Mouse (Mus musculus) embryo, embryonic 10 days (tissue): ENCODE data around the gene Znhit6.

ENCODE experiments used
- DNase-seq: peaks from one replicate; pipeline ENCODE4 v3.0.0-alpha.2; 2015; ENCODE audit warnings: low spot score

Znhit6 gene

DNA sequence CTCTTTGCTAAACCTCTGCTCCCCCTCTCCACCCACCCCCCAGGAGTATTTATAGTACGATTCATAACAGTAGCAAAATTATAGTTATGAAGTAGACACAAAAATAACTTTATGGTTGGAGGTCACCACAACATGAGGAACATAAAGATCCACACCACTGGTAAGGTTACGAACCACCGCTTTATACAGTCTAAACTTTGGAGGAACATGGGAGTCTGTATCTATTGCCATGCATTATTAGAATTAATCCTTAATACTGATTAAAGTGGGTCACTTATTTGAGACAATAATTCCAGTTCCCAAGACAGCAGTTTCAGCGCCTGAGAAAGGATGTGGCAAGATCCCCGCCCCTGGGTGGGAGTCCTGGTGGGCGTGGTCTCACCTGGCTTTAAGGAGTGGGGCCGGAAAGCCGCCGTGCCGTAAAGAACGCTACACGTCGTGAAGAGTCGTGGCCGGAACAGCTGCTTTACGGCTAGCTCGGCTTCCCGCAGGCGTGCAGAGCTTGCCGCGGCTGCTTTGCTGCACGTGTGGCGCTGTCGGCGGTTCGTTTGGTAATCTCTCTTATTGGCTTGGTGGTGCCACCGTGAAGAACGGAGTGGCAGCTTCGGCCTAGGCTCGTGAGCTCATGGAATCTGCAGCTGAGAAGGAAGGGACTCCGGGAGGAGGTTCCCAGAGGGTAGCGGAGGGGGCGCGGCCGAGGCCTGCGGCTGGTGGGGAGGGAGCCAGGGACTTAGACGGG lies at the start of gene Znhit6:
Znhit6 (plus strand) TSS at position 463 of the 739 bp plus-strand sequence.
- DNase-seq: peak; percentile 98

DNA sequence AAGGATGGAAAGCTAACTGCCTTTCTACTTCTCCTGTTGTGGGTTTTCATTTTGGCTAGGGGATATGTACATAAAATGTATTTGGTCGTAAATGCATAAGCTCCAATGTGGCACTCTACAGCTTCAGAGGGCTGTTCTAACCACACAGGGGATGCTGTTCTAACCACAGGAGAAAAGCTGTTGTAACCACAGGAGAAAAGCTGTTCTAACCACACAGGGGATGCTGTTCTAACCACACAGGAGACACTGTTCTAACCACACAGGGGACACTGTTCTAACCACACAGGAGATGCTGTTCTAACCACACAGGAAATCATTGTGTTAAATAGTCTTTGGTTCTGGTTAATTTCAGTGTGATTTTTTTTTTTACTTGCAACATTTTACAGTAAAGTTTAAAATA lies 38.1 kb upstream of the Znhit6 start:
- DNase-seq: no peak

DNA sequence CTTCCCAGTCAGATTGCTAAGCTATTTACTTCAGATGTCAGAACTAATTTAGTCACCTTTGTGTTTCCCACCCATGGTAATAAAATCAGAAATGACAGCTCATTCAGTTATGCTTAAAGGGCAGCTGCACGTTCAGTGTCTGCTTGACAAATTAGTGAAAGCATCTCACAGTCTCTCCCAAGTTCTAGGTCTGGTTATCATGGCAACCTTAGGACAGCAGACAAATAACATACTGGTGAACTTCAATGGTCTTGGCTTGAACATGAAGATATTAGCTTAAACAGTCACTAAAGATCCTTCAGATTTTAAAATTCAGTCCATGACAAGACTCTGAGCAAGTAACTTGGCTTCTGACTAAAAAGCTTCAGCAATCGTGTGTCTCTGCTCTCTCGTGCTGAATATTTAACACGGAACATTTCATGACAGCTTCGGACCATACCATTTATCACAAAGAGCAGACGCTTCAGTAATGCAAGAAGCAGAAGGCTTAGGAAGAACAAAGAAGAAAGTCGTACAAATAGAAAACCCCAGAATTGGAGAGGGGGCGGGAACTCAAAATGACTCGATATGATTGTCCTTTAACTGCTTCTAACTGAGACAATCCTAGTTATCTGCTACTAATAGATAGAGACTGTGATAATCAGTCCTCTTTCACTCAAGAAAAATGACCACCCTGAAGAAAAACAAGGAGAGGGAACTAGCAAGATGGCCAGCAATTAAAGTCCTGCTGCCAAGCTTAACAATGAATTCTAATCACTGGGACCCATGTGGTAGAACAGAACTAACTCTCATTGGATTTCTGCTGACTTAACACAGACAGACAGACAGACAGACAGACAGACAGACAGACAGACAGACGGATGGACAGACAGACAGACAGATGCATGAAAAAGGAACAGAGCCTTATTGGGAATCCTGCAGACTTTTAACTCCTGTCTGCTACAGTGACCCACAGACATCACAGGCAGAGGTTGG lies 27.3 kb upstream of the Znhit6 start:
- no peak for DNase-seq

DNA sequence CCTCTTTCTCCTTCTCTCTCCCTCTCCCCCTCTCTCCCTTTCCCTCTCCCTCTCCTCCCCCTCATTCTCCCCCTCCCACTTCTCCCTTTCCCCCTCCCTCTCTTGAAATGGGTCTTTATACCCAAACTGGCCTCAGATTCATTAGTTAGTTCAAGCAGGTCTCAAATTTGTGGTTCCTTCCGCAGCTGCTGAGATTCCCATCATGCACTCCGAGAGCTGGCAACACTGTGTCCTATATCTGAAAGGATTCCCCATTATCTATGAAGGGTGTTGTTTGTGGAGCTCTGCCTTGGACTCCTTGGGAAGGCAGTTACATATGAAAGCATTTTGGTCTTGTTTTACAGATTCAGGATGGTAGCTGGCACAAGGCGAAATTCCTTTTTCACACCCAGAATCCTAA lies 25.8 kb upstream of the Znhit6 start:
- DNase-seq: no peak

DNA sequence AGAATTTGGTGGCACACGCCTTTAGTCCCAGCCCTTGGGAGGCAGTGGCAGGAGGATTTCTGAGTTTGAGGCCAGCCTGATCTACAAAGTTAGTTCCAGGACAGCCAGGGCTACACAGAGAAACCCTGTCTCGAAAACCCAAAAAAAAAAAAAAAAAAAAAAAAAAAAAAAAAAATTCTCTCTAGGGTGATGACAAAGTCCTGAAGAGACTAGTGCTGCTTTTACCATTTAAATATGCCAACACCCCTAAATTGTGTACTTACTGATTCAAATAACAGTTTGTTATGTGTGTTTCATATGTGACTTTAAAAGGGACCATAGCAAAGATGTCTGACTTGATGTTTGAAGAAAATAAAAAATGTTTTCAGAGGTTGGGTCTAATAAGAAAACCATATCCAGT lies 21.6 kb upstream of the Znhit6 start:
- DNase-seq: no peak

DNA sequence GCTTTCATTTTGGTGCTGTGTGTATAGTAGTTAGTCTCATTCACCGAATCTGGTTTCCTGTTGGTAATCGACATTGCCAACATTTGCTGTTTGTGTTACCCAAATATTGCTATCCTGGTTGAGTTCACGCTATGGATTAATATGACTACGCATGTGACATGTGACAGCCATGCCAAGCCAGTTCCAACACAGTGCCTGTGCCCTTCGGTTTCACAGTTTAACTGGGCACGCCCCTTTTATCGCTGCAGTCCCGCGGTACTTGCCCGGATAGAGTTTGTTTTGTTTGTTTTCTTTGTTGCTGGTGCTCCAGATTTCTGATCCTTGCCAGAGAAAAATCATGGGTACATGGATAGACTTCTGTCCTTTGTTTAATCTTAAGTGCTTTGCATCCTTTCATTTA lies 19.8 kb upstream of the Znhit6 start:
- no peak for DNase-seq

DNA sequence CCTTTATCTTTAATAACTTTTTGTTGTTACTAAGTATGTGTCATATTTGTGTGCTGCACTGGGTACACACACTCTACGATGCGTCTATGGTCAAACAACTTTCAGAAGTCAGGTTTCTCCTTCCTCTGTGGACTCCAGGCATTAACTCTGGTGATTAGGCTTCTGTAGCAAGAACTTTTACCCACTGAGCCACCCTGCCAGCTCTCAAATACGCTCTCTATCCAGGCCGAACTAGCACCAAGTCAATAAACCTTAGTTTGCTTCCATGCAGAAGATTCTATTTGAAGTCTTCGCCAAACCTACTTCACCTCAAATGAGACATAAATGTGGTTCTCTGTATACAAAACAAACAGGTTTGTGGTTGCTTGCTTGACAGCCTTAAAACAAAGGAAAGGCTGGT lies 16.3 kb upstream of the Znhit6 start:
- no peak for DNase-seq

DNA sequence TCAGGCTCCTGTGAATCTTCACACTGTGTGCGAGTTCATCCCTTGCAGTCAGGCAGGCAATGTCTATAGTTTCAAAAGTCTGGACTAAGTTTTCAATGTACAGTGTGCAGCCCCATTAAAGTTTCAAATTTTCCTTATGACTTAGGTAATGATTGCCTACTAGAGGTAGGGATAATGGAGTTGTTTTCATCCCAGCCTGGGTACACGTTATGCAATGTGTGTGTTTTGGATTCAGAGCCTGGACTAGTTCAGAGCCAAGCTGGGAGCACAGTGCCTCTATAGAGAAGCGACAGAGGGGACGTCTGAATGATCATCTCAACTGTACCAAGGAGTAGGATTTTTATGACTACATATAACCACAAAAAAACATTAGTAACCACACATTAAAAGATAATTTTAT lies 15.9 kb upstream of the Znhit6 start:
- no peak for DNase-seq

DNA sequence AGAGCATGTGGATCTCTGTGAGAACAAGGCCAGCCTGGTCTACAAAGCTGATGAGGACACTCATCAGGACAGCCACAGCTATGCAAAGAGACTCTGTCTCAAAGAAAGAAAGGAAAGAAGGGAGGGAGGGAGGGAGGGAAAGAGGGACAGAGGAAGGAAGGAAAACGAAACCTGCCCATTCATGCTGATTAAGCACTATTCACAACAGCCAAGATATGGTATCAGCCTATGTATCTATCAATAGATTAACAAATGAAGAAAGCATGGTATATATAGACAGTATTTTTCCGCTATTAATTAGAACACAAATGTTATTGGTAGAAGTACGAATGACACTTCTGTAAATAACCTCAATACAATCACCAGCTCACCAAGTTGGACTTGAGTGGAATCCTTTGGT lies 1.5 kb upstream of the Znhit6 start:
- no peak for DNase-seq

DNA sequence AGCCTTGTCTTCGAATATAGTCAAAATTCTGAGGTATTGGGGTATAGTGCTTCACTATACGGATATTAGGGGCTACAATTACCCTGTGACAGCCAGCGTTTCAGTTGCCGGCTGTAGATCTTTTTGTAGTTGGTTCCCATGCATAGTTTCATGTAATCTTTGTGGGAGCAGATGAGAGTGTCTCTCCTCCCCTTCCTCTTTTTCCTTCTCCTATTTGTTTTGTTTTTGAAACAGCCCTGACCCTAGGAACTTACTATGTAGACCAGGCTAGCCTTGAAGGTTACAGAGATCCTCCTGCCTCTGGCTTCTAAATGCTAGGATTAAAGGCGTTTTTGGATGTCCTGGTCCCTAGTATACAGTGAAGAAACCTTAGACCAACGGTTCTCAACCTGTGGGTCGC lies 665 bp upstream of the Znhit6 start:
- no peak for DNase-seq

DNA sequence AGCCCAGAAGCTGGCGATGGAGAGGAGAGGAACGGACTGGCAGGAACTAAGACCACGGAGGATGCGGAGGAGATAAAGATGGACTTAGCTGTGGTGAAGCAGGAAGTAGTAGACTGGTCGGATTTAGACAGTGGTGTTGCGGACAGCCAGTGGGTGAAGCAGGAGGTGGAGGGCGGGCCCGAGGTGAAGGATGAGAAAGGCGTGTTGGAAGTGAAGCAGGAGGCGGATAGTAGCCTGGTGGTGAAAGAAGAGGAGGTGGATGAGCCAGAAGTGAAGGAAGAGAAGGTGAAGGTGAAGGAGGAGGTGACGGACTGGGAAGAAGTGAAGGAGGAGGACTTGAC lies 447 bp downstream of the Znhit6 start:
- DNase-seq: no peak

DNA sequence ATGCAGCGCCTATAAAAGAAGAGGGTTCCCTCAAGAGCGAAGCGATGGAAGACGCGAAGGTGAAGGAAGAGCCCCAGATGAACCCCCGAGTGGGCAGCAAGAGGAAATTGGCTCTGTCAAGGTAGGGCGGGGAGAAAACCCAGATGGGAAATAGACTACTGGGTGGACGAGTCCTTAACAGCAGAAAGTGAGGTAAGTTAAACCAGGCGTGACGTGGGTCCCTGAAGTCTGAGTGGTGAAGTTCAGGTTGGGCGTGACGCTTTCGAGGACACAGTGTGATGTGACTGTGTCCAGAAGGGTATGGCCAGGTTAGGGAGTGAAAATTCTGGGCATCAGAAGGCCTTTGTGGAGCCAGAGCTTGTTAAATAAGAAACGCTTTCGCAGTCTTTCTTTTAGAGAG lies 871 bp downstream of the Znhit6 start:
- DNase-seq: no peak

DNA sequence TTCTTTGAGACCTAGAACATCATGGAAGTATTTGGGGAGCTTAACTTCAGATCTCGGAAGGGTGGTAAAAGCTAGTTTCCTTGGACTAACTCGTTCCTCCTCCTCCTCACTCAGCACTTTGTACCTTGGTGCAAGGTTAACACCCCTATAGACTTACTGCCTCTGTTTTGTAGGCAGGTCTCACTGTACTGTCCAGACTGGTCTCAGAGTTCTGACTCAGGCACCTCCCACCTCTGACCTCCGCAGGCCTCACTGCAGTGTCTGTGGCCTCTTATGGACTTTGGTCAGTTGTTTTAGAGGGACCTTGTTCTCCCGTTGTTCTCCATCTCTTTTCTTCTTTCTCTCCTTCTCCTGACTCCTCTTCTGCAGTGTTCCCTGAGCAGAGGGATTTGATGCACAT lies 7.0 kb downstream of the Znhit6 start:
- no peak for DNase-seq

DNA sequence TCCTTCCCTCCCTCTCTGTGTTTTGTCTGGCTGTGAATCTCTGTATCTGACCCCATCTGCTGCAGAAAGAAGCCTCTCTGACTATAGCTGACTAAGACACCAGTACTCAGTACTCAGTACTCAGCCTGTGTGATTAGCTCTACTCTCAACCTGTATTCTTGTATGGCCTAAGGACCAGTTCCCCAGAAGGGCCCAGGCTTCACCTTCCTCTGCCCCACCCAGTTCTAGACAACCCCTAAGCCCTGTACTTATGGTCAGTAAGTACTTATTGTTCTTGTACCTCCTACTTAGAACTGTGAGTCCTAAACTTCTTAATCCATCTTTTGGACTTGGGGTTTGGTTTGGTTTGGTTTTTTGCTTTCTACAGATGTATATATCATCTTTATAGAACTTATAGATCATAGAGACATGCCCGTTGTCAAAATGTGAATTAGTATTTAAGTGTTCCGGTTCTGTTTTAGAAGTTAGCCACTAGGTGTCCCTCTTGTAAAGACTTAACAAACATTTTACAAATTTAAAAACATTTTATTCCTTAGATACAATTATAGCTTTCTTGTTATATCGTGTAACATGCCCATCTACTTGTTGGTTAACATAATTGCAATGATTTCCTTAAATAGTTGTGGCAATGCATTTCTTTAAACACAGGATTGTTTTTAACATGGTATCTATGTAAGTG lies 7.7 kb downstream of the Znhit6 start:
- DNase-seq: no peak

DNA sequence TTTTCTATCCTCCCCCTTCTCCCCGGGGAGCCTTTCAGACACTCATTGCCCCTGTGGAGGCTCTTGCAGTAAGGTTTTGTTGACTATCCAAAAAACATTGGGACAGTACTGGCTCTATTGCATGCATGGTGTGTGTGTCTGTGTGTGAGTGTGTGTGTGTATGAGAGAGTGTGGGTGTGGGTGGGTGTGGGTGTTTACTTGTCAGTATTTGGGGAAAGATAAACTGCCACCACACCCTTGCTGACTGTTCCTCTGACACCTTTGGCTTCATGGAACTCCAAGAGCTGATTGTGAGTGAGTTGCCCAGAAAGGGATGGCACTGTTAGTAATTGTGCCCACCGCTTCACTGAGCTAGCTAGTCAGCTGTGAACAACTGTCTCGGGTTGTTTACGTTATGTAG lies 14.6 kb downstream of the Znhit6 start:
- DNase-seq: no peak

DNA sequence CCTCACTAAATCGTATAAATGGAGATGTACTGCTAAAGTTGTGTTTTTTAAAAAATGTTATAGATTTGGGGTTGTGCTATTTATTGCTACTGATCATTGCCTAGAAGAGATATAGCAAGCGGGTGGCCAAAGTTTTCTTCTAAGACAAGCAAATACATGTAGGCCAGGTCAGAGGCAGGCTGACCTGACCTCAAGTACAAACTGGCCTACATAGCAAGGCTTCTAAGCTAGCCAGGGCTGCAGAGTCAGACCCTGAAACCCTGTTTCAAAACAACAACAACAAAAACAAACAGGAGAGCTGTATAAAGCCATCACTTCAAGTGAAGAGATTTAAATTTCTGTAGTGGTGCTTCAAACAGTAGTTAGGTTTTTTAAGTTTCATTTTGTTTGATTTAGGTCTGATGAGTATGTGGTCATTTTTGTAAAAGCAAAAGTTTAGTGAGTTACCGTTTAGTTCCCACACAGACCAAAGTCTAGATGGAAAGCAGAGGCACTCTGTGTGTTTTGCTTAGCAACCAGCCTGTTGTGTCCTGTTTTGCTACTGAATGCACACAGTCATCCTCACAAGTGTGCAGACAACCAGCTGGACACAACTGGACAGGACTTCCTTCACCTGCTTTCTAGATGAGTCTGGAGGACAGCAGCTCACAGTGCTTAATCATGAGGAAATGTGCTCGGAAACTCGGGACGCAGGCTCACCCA lies 16.0 kb downstream of the Znhit6 start:
- no peak for DNase-seq

DNA sequence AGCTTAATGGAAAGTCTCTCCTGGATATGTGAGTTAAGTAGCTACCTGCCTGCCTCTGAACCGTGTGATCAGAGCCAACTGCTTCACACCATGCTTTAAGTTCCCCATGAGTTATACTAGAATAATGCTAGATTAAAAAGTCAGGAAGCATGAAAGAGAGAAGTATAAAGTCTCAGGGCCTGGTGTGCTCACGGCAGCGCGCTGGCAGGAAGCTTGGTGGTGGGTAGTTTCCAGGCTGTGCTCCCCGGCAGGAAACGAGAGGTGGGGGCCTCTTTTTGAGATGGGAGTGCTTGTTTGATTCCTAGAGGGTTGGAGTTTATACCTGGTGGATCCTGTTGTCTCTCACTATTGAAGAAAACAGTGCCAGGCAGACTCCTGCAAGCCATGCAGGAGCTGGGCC lies 19.3 kb downstream of the Znhit6 start:
- DNase-seq: no peak

DNA sequence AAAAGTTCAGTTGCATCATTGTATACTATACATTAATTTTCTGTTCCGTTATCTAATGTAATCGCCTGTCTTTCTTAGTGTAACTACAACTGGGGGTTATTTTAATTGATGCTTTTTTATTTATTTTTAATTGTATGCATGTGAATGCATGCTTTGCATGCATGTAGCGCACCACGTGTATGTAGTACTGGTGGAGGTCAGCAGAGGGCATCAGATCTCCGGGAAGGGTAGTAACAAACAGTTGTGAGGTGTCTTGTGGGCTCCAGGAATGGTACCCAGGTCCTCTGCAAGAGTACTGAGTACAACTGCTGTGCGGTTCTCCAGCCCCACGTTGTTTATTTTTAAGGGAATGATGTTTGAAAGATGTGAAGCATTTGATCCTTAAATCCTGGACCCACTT lies 23.1 kb downstream of the Znhit6 start:
- no peak for DNase-seq

DNA sequence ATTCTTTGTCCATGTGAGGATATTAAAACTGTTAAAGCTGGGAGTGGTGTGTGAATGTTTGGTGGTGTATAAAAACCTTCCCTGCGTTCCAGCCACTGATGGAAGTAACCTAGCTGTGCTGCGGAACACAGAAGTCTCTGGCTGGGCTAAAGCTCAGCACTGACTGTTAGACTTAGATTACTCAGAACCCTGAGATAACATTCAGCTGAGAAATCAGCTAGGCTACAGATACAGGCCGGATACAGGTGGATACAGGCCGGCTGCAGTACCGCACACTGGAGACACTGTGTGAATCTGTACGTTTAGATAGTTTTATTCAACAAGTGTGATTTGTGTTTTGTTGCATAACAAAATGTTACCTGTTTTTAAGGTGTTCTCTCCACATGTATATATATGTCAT lies 24.8 kb downstream of the Znhit6 start:
- no peak for DNase-seq

DNA sequence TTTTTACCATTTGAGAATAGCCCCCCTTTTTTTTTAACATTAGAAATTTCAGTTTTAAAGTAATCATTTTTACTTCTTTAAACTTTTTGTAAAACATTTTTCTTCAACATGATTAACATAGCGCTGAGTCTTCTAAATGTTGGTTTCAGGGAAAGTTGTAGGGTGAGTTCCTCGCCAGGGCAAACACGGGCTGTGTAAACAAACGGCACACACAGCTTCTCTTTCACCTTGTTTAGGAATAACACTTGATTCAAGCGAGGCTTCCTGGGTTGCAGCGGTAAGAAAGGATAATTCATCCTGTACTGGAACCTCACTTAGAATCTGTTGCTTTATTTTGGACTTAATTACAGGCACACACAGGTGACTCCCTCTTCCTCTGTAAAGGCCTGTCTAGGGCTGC lies 25.3 kb downstream of the Znhit6 start:
- DNase-seq: no peak

DNA sequence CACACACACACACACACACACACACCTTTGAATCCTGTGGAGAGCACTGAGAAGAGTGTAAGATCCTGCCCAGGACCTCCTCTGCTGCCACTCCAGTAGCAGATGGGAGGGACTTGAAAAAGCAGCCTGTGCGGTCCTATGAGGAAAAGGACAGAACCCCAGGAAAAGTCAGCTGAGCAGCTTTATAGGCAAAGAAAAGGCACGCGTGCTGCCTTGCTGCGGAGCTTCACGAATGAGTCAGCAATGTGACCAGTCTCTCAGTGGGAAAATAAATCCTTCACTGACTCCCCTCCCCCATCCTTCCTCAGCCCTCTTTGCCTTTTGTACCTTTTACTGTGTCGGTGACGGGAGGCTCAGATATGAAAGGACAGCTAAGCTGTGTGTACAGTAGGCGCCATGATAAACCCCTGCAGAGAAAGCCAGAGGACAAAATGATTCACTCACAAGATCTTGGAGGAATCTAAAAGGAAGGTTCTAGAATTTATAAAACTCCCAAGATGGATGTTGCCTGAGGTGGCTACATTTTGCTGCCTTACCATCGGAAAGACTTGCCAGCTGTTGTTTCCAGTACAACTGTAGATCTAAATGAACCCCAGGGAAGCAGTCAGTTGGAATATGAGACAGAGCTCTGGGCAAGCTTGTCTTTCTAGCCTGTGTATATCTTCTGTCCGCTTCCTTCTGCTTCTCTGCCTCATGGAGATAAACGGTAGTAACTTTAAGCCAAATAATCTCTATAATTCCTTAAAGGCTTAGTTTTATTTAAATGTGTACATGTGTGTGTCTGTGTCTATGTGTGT lies 26.6 kb downstream of the Znhit6 start:
- no peak for DNase-seq
